In the genomic region with DNA sequence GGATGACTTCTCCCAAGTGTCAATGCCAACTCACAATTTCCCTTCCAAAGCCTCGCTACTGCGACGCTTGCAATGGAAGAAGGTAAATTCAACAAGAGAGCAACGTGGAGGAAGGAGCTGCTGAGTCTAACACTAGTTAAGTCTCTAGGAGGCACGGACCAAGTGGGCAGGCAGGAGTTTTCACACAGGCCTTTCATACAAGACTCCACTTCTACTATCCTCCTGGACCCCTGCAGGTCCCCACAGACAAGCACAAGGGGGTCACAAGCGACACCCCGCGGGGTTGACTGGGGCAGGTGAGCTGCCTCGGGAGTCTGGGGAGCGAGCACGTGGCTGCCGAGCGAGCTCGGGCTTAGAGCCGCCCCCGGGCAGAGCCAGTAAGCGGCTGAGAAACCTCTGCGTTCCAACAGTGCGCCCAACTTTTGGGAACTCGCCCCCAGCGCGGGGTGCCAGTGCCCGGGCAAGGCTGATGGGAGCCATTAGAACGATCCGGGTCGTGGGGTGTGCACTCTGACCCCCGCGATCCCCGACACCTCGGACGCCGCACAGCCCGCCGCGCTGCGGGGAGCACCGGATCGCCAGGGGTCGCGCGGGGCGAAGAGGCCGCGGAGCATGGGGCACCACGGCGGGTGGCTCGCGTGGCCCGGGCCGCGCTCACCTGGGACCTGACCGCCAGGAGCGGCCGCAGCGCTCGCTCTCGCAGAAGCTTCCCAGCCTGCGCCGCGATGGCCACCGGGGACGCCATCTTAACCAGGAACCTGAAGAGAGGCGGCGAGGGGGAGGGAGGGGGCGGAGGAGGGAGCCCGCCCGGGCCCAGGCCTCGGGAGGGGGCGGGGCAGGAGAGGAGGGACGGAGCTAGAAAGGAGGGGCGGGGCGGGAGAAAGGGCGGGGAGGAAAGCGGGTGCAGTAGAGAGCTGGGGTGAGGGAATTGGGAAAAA, we compare ENCODE assay signal across 8 mouse cellular contexts. TPM values are rescaled to one million over a fixed set of nuclear protein-coding genes. Genes with fewer than 3 reads are reported as not detected.
DNase-seq lines count a peak whose midpoint lies in the region; ATAC-seq and TF ChIP-seq lines count a peak whose summit lies in the region.

A gene (minus strand): TSS at position 770 of the 938 bp plus-strand sequence.

- peak within 1 kb of the TSS; percentile 83 for H3K4me3 ChIP-seq in forebrain, embryonic 12.5 days (replicated peaks)
- peak within 1 kb of the TSS; percentile 79 for H3K4me3 ChIP-seq in heart, embryonic 16.5 days (ENCODE audit: low read length)
- H3K4me3 ChIP-seq in liver, postnatal 0 days (ENCODE audit: low read depth, low read length), result peak within 1 kb of the TSS; percentile 95
- H3K4me3 ChIP-seq in neural tube, embryonic 13.5 days, result peak within 1 kb of the TSS; percentile 82
- H3K4me3 ChIP-seq in testis, adult 2 months (ENCODE audit: control insufficient read depth, low read depth, low read length), result peak within 1 kb of the TSS; percentile 94

- no peak for TF ChIP-seq EP300 in liver, postnatal 0 days (IDR thresholded peaks at IDR 0.05; ENCODE audit: low read depth)

- no peaks in the 10 kb centered on the region for H3K27me3 ChIP-seq in forebrain, embryonic 12.5 days
- H3K27me3 ChIP-seq in heart, embryonic 16.5 days (ENCODE audit: control insufficient read depth, insufficient read depth, low read length), result no peaks in the 10 kb centered on the region
- H3K27me3 ChIP-seq in liver, postnatal 0 days (ENCODE audit: insufficient read depth, low read length), result no peaks in the 10 kb centered on the region
- 0 out of 2 replicates have a peak, but pooled peaks cover 6% of the 10 kb centered on the region for H3K27me3 ChIP-seq in neural tube, embryonic 13.5 days
- no peaks in the 10 kb centered on the region for H3K27me3 ChIP-seq in testis, adult 2 months (ENCODE audit: control insufficient read depth, insufficient read depth, low read length)

- peak; percentile 51; the same call in 1 of the 2 replicates for TF ChIP-seq POLR2A in testis, adult 2 months (IDR thresholded peaks at IDR 0.05; ENCODE audit: control insufficient read depth, low read depth, low read length)

- H3K36me3 ChIP-seq in forebrain, embryonic 12.5 days (replicated peaks), result no peaks in the 10 kb centered on the region
- no peaks in the 10 kb centered on the region for H3K36me3 ChIP-seq in heart, embryonic 16.5 days (ENCODE audit: control insufficient read depth, insufficient read depth)
- H3K36me3 ChIP-seq in liver, postnatal 0 days (replicated peaks; ENCODE audit: insufficient read depth, low read length), result no peaks in the 10 kb centered on the region
- no peaks in the 10 kb centered on the region for H3K36me3 ChIP-seq in neural tube, embryonic 13.5 days
- no peaks in the 10 kb centered on the region for H3K36me3 ChIP-seq in testis, adult 2 months (ENCODE audit: control insufficient read depth, insufficient read depth, low read length)

- ATAC-seq in forebrain, embryonic 12.5 days (ENCODE audit: low FRiP score), result peak; percentile 93
- ATAC-seq in heart, embryonic 16.5 days (replicated peaks; ENCODE audit: extremely low read depth, insufficient read depth, low FRiP score), result peak; percentile 94
- ATAC-seq in liver, postnatal 0 days, result peak; percentile 88
- ATAC-seq in neural tube, embryonic 13.5 days (ENCODE audit: low read depth), result peak; percentile 92

- peaks cover 10% of the 10 kb centered on the region for H3K4me1 ChIP-seq in forebrain, embryonic 12.5 days
- H3K4me1 ChIP-seq in heart, embryonic 16.5 days (ENCODE audit: control insufficient read depth, insufficient read depth, low read length), result peaks cover 18% of the 10 kb centered on the region
- peaks cover 26% of the 10 kb centered on the region for H3K4me1 ChIP-seq in liver, postnatal 0 days (ENCODE audit: insufficient read depth)
- H3K4me1 ChIP-seq in neural tube, embryonic 13.5 days (replicated peaks), result peaks cover 9% of the 10 kb centered on the region
- H3K4me1 ChIP-seq in testis, adult 2 months (ENCODE audit: control insufficient read depth, insufficient read depth, low read length), result peaks cover 4% of the 10 kb centered on the region

- H3K9me3 ChIP-seq in forebrain, embryonic 12.5 days, result no peaks in the 10 kb centered on the region
- no peaks in the 10 kb centered on the region for H3K9me3 ChIP-seq in heart, embryonic 16.5 days (replicated peaks; ENCODE audit: control insufficient read depth, low read length)
- no peaks in the 10 kb centered on the region for H3K9me3 ChIP-seq in liver, postnatal 0 days (ENCODE audit: low read length)
- H3K9me3 ChIP-seq in neural tube, embryonic 13.5 days, result no peaks in the 10 kb centered on the region

- peak within 1 kb of the TSS; percentile 65; the same call in 1 of the 2 replicates for H3K27ac ChIP-seq in forebrain, embryonic 12.5 days
- peak within 1 kb of the TSS; percentile 64 for H3K27ac ChIP-seq in heart, embryonic 16.5 days (ENCODE audit: low read length)
- peak within 1 kb of the TSS; percentile 94 for H3K27ac ChIP-seq in liver, postnatal 0 days (ENCODE audit: low read depth)
- peak within 1 kb of the TSS; percentile 59 for H3K27ac ChIP-seq in neural tube, embryonic 13.5 days (replicated peaks)
- peak within 1 kb of the TSS; percentile 89 for H3K27ac ChIP-seq in testis, adult 2 months (ENCODE audit: control insufficient read depth, insufficient read depth, low read depth, low read length)

- WGBS in forebrain, embryonic 12.5 days, result under 1% methylated on average over 64 of the region's 74 CpGs
- WGBS in heart, embryonic 16.5 days, result under 1% methylated on average over 64 of the region's 74 CpGs
- WGBS in liver, postnatal 0 days (ENCODE audit: insufficient replicate concordance), result under 1% methylated on average over 59 of the region's 74 CpGs
- under 1% methylated on average over 62 of the region's 74 CpGs for WGBS in neural tube, embryonic 13.5 days

- TF ChIP-seq CTCF in liver, postnatal 0 days (IDR thresholded peaks at IDR 0.05; ENCODE audit: low read depth), result 0 out of 2 replicates have a peak, but pooled peaks have one; percentile 0
- no peak for TF ChIP-seq CTCF in testis, adult 2 months (IDR thresholded peaks at IDR 0.05; ENCODE audit: control insufficient read depth, insufficient read depth, insufficient replicate concordance, low read depth, low read length)

- H3K4me2 ChIP-seq in forebrain, embryonic 12.5 days, result peak within 1 kb of the TSS; percentile 81
- H3K4me2 ChIP-seq in heart, embryonic 16.5 days (ENCODE audit: low read depth, low read length), result peak within 1 kb of the TSS; percentile 95
- peak within 1 kb of the TSS; percentile 96 for H3K4me2 ChIP-seq in liver, postnatal 0 days (ENCODE audit: low read depth, low read length)
- H3K4me2 ChIP-seq in neural tube, embryonic 13.5 days, result peak within 1 kb of the TSS; percentile 87

- H3K9ac ChIP-seq in forebrain, embryonic 12.5 days, result peak within 1 kb of the TSS; percentile 81
- peak within 1 kb of the TSS; percentile 90 for H3K9ac ChIP-seq in heart, embryonic 16.5 days (ENCODE audit: low read length)
- H3K9ac ChIP-seq in liver, postnatal 0 days (replicated peaks), result peak within 1 kb of the TSS; percentile 96
- H3K9ac ChIP-seq in neural tube, embryonic 13.5 days, result peak within 1 kb of the TSS; percentile 84

- DNase-seq in ES-CJ7 (ENCODE audit: low read depth, low spot score), result peak; percentile 86
- DNase-seq in c-Kit-positive CD71-positive TER-119-positive erythroid progenitor cells, embryonic 14.5 days (ENCODE audit: low spot score), result peak; percentile 85
- DNase-seq in kidney, postnatal 36 days, result peak; percentile 85 to 96
- peak; percentile 92 for DNase-seq in liver, postnatal 0 days

RNA-seq across cellular contexts. Expression of the gene that starts here (rescaled TPM):
- 35.1 and 37.9 TPM in 2 replicates for polyA plus RNA-seq in forebrain, embryonic 12.5 days (2016; fragmentation: Nextera tagmentation; extraction: Ambion mirVana)
- polyA plus RNA-seq in heart, embryonic 16.5 days (2015; fragmentation: Nextera tagmentation; extraction: Ambion mirVana), result 104 and 105 TPM in 2 replicates
- polyA plus RNA-seq in liver, postnatal 0 days (2015; fragmentation: Nextera tagmentation; extraction: Ambion mirVana), result 70.9 and 73.1 TPM in 2 replicates
- 16.8 and 19.1 TPM in 2 replicates for polyA plus RNA-seq in neural tube, embryonic 13.5 days (2015; fragmentation: Nextera tagmentation; extraction: Ambion mirVana)
- 4.6 and 5.1 TPM in 2 replicates for polyA plus RNA-seq in testis, adult 2 months (2012; rRNA removed)

Comparison
In these comparisons a context has a peak if more than half of its experiments do, and no peak if none do; other contexts are left out.
1. Peak in every context shown above with its lines: DNase-seq, ATAC-seq, H3K4me3 ChIP-seq and H3K27ac ChIP-seq.